Mouse (Mus musculus): ENCODE measurements around the gene Usp7.

- no peak for TF ChIP-seq CTCF (IDR thresholded peaks at IDR 0.05; ENCODE audit: low read depth, low read length)
- no peak for TF ChIP-seq POLR2A (IDR thresholded peaks at IDR 0.05; ENCODE audit: borderline replicate concordance, low read depth, low read length)
Measured at GRCm38 (mm10) chr16:8714851-8715250, 77.3 kb downstream of the Usp7 start.
